Mouse (Mus musculus) thymus, postnatal 14 days (tissue): ENCODE measurements at regions not wholly inside any gene's neighbourhood (a gene's known extent, or its start where the extent isn't known, plus 50 kb on each side); places are given as distances from the start of the nearest gene placed in this dataset.

ENCODE experiments used
- DNase-seq: peaks from one replicate; pipeline ENCODE4 v3.0.0; 2021

DNA sequence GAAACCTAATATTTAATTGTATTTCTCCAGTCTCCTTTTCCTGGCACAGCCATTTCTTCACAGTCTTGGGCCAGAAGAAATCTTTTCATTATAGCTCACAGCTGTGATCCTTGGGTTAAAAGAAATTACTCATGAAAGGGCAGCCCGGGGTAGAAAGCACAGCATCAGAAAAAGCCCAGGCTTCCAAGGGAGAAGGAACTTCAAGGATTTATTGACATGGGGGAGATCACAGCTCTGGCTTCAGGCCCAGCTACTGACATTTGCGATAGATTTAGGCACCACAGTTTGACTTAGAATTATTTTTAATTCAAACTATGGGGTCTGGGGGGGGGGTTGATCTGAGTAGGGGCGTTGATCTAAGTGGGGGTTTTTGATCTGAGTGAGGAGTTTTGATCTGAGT lies 291.3 kb downstream of the Gm9195 start:
- DNase-seq: no peak

DNA sequence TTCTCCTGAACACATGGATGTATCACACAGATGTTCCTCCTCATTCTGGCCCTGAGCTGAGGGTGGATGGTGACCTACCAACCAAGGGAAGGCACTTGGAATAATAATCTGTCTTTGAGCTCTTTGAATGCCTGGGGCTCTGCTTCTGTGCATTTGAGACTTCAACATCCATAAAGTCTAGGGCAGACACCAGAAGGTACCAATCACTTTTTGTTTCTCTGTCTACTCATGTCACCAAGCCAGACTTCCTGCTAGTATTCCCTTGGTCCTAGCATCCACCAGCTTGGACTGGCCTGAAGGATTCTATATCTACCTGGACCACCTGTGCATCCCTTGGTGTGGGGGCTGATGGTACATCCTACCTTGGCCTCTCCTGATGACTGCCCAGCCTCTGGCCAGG lies 291.7 kb downstream of the Gm9195 start:
- DNase-seq: no peak

DNA sequence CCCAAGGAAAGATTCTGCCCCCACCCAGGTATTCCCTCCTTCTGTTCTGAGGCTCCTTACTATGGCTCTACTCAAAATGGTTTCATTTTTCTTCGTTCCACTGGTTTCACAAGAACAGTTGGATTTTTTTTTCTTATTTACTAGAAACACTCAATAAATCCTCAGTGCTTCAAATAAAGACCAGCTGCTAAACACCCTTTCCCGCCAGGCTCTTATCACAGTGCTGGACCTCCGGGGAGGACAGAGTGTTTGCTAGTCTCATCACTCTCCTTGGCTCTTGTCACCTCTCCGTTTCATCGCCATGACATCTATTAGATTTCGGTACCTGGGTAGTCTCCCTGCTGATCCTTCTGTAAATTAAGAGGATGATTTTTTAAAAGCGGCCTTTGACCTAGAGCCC lies 293.7 kb downstream of the Gm9195 start:
- no peak for DNase-seq

DNA sequence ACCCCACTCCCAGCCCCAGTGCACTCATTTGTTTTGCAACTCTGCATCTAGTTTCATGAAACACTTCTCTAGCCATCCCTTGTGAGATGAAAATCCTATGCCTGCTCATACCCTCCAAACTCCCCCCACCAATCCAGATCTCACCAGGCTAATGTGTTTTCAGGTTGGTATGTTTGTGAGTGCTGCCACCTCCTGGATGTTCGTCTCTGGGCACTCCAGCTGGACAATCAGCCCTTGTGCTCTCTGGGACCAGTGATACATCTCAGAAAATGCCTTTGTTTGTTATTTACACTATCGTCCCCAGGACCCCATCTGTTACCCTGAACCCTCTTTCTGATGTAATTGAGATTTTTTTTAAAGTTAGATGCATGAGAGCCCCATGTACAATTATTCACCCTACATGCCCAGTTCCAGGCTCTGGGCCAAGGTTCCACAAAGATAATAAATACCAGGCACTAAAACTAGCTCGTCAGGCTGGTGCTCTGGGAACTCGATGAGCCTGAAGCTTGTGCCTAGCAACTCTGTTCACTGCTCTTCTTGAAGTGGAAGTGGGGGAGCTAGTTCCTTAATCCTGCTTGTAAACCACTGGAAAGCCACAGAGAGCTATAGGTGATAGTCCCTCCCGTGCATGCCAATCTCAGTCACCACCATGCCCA lies 304.2 kb downstream of the Gm9195 start:
- DNase-seq: no peak

DNA sequence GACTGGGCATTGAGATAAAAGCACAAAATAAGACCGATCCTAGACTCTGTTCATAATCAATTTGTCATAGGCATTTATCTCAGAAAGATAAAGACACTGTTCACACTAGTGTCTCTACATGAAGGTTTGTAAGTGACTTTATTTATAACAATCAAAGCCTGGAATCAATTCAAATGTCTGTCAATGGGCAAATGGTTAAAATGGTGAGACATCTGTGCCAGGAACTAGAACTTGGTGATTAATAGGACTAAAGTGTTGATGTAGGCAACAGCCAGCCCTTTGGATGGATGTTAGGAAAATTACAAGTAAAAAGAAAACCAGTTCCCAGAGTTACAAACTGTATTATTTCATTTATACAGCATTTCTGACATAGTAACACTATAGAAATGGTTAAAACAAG lies 315.9 kb downstream of the Gm9195 start:
- no peak for DNase-seq

DNA sequence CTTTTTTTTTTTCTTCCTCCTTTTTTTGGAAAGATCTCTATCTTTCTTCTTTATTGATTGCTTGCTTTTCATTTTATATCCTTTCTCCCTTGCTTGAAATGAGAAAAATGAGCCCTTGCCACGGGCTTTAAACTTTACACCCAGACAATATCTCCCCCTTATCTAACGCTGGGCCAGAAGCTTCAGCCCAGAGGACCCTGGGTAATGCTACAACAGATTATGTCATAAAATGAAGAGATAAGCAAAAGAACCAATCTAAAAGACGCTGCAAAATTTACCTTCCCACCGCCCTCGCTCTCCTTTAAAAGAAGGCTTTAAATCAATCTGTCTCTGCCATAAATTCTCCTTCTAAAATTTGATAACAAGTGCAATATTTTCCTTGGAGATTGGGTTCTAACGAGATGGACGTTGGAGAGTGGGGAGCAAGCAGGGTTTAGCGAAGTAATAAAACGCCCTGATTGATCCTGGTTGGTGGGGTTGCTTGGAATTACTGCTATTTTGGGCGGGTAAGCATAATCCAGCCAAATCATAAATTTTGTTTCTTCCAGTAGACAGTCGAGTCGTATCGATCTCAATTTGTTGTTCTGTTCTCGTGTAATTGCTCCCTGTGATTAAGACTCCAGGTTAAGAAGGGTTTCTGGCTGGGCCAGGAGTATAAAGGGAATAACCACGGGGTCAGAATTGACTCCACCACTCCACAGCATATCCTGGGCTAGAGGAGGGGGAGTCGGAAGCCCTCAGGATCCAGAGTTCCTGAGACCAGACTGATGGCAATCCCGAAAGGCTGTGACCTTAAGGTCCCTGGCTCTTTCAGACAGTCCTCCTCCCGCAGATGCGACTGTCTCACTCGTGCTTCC lies 318.9 kb downstream of the Gm9195 start:
- DNase-seq: no peak

DNA sequence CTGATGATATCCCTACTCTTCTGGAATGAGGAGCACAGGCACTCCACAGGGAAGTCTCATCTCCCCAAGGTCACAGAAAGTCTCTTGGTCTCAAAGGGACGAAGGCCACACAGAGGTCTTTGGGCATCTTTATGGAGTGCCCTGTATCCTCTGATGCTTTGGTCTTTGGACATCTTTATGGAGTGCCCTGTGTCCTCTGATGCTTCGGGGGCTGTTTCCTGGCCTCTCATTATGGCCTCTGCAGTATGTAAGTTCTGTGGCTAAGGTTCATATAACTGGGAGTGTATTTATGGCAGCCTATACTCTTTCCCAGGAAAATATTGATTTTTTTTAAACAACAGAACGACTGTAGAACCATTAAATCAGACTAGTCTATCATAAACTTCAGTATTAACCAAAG lies 319.9 kb downstream of the Gm9195 start:
- DNase-seq: no peak

DNA sequence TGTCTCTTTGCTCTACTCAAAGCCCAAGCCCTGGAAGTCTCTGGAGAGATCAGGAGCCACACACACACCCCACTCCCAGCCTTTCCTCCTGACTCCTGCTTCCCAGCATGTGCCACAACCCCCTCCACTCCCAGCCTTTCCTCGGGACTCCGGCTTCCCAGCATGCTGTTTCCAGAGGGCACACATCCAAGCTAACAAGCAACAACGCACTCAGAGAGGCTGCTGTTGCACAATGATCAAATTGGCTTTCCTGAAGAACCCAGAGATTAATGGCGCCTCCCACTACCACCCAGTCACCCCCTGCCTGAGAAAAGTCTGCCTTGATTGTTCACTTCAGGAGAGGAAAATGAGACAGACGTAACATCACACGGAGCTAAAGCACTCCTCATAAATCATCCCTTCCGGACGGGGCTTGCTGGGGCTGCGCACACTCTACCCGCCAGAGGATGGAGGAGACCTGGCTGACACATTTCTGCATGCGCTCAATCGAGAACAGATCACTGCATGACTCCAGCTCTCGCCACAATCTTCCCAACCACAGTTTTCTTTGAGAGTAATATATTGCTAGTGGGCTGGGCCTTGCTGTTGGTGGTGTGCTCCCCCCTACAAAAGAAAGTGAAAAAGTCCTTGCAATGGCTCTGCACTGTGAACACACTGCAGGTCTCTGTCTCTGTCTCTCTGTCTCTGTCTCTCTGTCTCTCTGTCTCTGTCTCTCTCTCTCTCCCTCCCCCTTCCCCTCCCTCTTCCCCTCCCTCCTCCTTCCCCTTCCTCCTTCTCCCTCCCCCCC lies 332.9 kb downstream of the Gm9195 start:
- no peak for DNase-seq

DNA sequence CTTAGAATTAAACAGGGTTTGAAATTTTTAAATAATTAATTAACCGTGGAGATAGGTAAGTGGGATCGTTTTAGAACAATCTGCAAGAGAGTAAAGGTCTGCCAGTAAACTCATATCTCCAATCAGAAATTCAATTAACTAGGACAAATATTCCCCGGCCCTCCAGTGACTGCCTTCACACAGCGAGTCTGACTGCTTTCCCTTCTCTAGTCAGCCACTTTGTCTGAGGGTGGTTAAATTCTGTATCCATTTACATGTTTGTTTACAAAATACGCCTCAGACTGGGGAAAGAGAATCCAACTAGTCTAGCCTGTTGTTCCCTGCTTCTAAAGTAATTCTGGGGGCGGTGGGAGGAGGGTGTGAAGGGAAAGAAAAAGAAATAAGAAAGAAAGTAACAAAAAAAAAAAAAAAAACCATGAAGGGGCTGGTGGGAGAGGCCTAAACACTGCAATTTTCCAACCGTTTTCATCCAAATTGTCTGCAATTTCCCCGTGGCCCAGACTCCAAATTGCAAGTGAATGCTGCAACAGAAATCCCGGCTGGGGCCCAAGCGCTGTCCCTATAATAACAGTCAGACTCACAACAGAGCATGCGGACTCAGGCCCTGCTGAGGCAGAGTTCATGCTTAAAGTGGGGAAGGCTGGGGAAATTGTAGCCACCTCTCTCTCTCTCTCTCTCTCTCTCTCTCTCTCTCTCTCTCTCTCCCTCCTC lies 336.3 kb downstream of the Gm9195 start:
- DNase-seq: no peak

DNA sequence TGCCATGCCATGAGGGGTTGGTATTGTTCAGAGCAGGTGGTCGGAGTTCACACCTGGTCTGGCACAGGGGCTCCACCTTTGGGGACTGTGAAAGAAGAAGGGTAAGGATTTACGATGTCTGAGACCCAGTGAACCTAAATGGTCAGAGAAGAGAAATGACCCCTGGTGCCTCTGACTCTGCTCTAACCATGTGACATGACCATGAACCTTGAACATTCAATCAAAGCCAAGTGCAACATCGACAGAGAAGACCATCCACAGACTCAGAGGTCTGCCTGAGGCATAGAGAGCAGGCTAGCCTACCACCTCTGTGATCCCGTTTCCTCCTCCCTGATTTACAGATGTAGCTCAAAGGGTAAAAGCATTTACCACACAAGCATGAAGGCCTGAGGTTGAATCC lies 340.0 kb downstream of the Gm9195 start:
- no peak for DNase-seq

DNA sequence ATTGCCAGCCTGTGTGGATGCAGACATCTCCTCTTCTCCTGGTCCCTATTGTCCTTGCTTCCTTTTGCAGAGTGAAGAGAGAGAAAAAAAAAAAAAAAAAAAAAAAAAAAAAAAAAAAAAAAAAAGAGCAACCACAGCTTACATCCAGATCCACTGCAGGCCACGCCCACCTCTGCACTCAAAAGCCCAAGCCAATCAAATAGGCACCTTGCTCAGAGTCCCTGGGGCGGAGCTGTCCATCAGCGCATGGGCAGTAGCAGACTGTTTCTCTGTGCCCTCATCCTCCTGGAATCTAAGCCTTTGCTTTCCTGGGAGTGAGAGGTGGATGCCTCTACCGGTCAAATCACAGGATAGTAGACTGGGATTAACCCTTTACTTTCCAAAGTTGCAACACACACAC lies 342.2 kb downstream of the Gm9195 start:
- no peak for DNase-seq

DNA sequence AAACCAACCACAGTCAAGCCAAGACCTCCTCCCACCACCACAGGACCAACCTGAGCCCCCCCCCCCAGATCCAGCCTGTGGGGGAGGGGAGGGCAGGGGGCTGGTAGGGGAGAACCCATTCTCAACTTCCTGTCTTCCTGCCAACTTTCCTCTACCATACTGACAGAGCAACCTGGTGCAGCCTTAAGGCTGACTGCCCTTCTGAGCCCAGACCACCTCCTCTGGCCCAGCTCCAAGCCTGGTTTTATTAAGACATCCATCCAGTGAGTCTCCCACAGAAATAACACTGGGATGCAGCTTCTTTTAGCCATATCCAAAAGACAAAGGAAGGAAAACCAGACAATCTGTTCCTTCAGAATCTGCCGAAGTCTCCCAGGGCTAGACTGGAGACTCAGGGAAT lies 342.8 kb downstream of the Gm9195 start:
- DNase-seq: no peak

DNA sequence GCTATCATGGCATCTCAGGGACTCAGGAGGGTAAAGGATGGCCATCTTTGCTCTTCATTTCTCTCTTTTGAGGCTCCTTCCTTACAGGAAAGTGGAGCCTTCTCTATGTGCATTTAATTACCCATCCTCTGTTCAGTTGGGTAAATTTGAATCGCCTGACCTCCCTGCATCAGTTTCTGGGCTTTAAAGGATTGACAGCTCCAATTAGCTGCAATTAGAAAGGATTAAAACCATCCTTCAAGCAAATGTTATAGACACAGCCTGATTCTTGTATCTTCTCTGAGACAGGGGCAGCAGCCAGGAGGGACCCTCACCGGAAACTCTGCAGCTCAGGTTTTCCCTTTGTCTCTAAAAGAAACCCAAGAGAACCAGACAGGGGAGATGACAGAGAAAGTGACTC lies 345.3 kb downstream of the Gm9195 start:
- DNase-seq: no peak

DNA sequence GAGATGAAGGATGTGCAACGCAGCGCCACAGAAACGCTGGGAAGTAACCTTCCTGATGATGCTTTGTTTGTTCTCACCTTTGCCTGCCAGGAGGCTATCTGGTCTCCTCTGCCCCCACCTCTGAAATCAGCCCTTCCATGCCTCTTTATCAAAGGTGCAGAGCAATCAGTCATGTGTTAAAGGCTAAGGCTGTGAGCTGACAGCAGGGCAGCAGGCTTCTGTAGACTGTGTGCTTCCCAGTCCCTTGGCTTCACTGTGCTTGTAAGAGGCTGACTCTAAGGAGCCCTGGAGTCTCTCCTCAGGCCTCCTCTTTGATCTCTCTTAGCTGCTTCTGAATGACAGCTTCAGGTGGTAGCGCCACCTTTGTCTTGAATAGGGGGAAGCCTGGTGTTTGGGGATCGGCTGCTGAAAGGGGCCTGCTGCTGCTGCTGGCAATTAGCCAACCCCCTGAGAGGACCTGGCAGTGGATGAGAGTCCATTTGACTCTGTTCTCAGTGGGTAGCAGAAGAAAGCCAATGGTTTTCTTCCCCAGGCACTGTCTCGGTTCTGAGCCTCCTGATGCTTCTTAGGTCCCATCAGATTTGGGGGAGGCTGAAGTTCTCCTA lies 348.7 kb downstream of the Gm9195 start:
- no peak for DNase-seq

DNA sequence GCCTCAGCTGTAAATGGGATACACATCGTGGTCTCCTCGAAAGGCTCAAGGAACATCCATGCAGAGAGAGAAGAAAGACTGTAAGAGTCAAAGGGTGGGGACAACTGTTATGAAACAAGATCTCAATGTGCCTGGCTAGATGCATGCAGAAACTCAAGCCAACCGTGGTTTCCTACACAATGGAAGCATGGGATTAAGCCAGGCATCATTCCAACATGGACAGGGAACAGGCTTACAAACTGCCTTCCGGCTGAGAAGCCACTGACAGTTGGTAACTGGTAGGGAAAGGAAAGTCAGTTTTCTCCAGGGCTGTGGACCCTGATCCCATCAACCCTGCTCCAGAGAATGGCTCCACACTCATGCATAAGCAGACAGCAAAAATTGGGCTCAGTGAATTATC lies 350.5 kb downstream of the Gm9195 start:
- DNase-seq: no peak

DNA sequence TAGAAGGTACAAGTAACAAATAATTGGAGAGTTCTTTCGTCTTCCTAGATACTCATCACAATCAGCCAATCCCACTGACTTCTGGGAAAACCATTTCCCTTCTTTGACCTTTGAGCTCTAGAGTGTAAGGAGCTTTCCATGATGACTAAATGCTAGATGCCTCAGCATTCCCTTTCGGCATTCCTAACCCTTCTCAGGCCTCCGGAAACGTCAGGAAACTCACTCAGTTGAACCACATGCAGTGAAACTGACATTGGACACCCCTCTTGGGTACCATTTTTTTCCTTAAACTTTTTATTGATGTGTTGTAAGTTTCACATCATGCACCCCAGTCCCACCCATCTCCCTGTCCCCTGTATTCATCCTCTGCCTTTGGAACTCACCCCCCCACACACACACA lies 361.5 kb downstream of the Gm9195 start:
- DNase-seq: no peak

DNA sequence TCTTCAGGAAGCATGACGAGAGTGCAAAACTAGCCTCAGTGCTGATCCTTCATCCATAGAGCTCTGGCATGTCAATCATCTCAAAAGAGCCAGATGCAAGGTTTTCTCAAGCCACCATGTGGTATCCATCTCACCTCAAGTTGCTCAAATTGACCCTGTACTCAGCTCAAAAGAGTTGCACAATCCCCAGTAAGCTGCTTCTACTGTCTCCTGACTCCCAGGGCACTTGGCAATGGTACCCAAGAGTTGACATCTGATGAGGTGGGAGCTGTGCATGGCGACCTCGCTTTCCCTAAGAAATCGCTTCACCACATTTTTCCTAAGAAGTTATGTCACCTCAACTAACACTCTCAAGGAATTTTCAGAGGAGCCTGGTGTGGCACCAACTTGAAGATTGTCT lies 369.9 kb downstream of the Gm9195 start:
- DNase-seq: no peak

DNA sequence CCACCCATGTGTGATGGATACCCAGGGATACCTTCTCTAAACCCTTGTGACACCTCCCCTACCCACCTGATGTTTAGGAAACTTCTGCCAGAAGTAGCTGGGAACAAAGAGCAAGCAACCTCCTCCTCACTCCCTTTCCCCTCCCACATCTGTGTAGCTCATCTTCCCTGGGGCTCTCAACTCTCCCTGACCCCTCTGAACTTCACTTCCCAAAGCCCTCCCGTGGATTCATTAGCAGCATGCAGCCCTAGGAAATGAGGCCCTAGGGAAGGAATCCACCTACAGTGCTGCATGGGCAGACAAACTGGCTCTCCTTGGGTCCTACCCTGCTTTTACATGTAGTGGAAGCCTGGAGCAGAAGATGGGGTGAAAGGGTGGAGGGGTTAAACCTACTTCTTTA lies 370.6 kb downstream of the Gm9195 start:
- no peak for DNase-seq

DNA sequence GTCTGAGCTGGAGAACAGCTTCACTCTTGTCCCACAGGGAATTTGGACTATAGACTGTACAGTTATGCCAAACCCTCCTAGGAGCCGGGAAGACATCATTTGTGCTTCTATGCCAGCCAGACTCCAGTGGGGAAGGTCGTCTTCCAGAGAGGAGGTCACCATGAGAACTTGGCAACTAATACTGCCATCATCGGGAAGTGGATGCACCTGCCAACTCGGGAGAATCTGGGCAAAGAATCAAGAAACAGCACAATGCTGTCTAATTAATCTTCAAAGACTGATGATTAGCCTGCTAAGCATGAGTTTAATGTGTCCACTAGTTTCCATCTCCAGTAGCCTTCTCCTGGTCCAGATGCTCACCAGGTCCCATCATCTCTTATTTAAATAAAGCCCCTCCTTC lies 374.8 kb downstream of the Gm9195 start:
- no peak for DNase-seq

DNA sequence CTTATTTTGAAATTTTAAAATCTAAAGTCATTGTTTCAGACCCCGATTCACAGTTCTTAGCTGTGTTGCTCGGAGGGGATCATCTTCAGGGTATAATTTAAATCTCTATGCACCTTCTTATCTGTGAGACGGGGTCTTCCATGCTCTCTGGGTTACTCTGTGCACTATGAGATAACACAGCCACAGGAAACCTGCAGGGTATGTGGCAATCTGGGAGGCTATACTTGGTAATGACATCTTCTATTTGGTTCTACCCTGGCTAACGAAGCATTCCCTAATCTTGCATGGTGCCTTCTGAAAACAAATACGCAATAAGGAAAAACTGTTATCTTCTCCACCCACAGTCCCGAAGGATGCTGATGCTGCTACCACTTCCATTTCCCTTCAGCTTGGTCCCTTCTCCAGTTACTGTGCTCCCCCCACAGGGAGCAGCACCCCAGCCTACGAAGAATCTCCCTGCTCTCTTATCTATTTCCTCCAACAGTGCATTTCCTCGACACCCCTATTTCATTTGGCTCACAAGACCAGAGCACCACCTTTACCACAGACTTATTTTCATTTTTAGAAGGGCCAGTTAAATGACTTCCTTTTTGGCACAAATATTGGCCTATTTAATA lies 378.2 kb downstream of the Gm9195 start:
- DNase-seq: no peak

DNA sequence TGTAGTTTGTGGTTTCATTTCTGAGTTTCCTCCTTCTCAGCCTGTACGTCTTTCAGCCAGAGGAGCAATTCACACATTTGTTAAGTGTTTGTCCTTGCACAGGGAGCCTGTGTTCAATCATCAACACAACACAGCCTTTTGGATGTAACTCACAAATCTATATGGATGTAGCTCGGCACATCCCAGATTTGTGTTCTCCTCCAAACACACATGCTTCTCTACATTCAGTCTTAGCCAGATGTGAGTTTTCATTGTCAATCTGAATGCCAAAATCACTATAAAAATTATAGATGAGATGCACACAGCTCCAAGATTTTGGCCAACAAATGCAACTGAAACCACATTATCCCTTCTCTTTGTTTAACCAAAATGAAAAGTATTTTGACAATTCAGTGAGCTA lies 380.9 kb downstream of the Gm9195 start:
- DNase-seq: no peak

DNA sequence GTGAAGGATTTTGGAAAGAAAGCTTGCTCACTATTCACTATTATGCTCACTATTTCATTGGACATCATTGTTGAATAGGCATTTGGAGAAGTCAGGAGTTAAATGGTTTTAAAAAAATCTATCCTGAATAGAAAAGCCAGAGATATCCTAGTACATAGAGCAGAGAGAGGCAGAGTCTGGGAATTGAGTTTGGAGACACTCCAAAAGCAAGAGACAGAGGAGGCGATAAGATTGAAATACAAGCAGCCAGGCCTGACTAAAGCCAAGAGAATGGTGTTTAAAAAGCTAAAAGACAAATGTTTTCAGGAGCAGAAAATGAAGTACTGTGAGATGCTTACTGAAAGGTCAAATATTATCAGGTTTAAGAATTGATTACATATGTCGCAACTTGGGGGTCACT lies 400.1 kb downstream of the Gm9195 start:
- no peak for DNase-seq
